Mouse (Mus musculus) stomach, postnatal 0 days (tissue): Measurements from ENCODE around the gene Ufd1.

Source experiments
- CTCF ChIP-seq: IDR thresholded peaks from 2 replicates; pipeline ENCODE4 v1.5.1; 2016; ENCODE audit warnings: antibody characterized with exemption, low read depth, mild to moderate bottlenecking, moderate library complexity
- EP300 ChIP-seq: optimal IDR thresholded peaks from 2 replicates; pipeline ENCODE3; 2016; ENCODE audit warnings: antibody characterized with exemption

DNA sequence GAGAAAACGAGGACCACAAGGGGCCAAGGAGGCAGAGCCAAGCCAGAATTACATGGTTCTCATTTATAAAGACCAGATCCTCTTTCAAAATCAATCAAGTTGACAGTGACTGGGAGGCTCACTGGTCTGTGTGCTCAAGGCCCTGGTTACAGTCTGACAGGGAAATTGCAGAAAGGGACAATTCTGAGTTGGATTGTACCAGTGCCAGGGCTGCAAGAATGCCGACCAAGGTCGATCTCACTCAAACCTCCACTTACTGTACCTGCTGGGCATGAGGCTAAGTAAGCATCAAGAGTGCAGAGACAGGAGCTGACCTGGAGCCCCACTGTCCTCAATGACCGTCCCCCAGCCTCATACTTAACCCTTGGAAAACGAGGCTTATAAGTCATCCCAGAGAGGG is 13.4 kb upstream of the Ufd1 start:
- TF ChIP-seq EP300 (no peak), CTCF (no peak)
